Mouse (Mus musculus): ENCODE measurements around the gene Npas3. TPM values are rescaled to one million over a fixed set of nuclear protein-coding genes. Genes with fewer than 3 reads are reported as not detected.
A peak's percentile ranks its signal among the peaks of the same experiment; 100 is the strongest.

Gene Npas3
- total and polyA plus RNA-seq, 2 experiments from 2014 or later, result 16.6 to 28.3 TPM

DNA sequence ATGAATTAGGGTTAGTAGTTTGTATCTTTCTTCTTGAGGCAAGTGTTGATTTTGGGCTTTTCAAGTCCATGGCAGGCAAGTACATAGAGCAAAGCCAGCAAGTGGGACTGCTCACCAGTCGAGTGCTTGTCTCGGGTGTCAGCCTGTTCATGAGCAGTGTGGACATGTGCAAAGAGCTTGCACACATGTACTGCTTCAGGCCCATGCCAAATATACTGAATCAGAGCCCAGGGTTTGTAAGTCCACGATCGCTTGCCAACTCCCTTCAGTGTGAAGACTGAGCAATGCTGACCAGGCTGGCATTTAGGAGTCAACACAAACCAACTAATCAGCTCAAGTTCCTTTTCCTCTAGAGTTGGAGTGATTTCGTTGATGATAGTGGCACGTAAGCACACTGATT lies 805.1 kb downstream of the Npas3 start:
- H3K4me3 ChIP-seq (ENCODE audit: low read depth, low read length), result no peak overlapping the region
- H3K4me1 ChIP-seq (ENCODE audit: insufficient read depth), result no peaks in the 10 kb centered on the region
- ATAC-seq (peak; percentile 29), DNase-seq (peak; percentile 32)
- H3K4me2 ChIP-seq (ENCODE audit: low read depth), result no peak overlapping the region
- H3K9ac ChIP-seq, result no peak overlapping the region
- WGBS, result 55% methylated on average over 6 of the region's 6 CpGs
- H3K27me3 ChIP-seq (ENCODE audit: insufficient read depth, low read length), result no peaks in the 10 kb centered on the region; the same call in 1 of the 2 replicates
- H3K27ac ChIP-seq (ENCODE audit: low read depth, low read length), result no peak overlapping the region
- no peaks in the 10 kb centered on the region for H3K9me3 ChIP-seq (ENCODE audit: low read length)
- H3K36me3 ChIP-seq (ENCODE audit: insufficient read depth), result no peaks in the 10 kb centered on the region
- no peak for TF ChIP-seq CTCF (IDR thresholded peaks at IDR 0.05; ENCODE audit: low read depth)

DNA sequence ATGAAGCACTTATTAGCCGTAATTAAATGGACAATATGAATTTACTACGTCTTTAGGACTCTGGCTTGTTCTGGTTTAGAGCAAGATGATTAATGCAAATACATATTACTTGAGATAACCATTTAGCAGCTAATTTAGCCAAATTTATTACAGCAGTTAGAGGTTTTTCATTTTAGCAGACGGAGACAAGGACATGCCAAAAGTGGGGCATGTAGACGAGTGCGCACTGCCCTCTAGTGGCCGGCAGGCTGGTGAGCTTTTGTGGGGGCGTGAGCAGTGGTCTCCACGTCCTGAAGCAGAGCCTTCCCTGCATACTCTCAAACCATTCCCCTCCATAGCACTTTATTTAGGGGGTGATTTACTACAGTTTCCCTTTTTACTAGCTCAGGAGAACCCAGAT lies 812.3 kb downstream of the Npas3 start:
- H3K27me3 ChIP-seq (ENCODE audit: insufficient read depth, low read length), result no peaks in the 10 kb centered on the region
- peak; percentile 98 for TF ChIP-seq CTCF (IDR thresholded peaks at IDR 0.05; ENCODE audit: low read depth)
- H3K27ac ChIP-seq (ENCODE audit: low read depth, low read length), result no peak overlapping the region
- ATAC-seq (peak; percentile 82), DNase-seq (peak; percentile 92)
- no peak overlapping the region for H3K9ac ChIP-seq
- no peak overlapping the region for H3K4me2 ChIP-seq (ENCODE audit: low read depth)
- H3K36me3 ChIP-seq (ENCODE audit: insufficient read depth), result no peaks in the 10 kb centered on the region
- no peak overlapping the region for H3K4me3 ChIP-seq (ENCODE audit: low read depth, low read length)
- no peaks in the 10 kb centered on the region for H3K4me1 ChIP-seq (ENCODE audit: insufficient read depth)
- no peaks in the 10 kb centered on the region for H3K9me3 ChIP-seq (ENCODE audit: low read length)
- 12% methylated on average over 8 of the region's 8 CpGs for WGBS

DNA sequence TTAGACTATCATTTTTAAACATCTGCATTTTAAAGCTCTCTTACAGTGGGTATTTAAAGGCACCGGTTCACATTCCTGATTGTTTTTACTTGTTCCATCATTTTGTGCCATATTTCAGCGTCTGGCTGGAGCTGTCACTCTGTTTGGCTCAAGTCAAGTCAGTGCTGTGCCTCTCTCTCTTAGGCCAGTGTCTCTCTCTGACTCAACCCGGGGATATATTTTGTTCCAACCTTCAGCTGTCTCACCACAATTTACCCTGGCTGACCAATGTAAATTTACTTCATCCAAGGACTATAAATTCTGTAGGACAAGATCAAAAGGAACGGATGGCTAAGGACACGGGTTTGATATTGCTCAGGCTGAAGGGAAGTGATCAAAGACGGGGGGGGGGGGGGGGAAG lies 812.7 kb downstream of the Npas3 start:
- Histone ChIP-seq H3K9ac (no peak overlapping the region), H3K27ac (ENCODE audit: low read depth, low read length) (no peak overlapping the region), H3K4me2 (ENCODE audit: low read depth) (no peak overlapping the region), H3K36me3 (ENCODE audit: insufficient read depth) (no peaks in the 10 kb centered on the region), H3K27me3 (ENCODE audit: insufficient read depth, low read length) (no peaks in the 10 kb centered on the region), H3K9me3 (ENCODE audit: low read length) (no peaks in the 10 kb centered on the region), H3K4me3 (ENCODE audit: low read depth, low read length) (no peak overlapping the region), H3K4me1 (ENCODE audit: insufficient read depth) (no peaks in the 10 kb centered on the region)
- TF ChIP-seq CTCF (IDR thresholded peaks at IDR 0.05; ENCODE audit: low read depth), result no peak
- ATAC-seq (no peak), DNase-seq (no peak)
- WGBS, result 65% methylated on average over 6 of the region's 6 CpGs

DNA sequence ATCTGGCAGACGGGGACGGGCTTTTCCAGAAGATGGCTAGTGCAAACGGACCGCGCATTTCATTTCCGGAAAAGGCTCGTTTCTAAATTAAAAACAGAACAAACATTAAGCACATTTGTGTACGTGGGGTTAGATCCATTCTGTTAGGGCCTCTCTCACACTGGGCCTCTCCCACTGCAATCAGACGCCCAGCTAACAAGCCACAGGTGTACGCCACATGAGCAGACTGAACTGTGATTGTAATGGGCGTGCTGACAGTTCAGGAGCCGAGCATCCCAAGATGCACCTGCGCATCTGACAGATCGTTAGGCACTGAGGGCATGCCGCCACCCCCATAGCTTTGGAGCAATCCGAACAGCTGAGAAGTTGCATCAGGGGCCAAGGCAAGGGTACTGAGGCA lies 816.5 kb downstream of the Npas3 start:
- WGBS, result 73% methylated on average over 16 of the region's 16 CpGs
- Histone ChIP-seq H3K27me3 (ENCODE audit: insufficient read depth, low read length) (no peaks in the 10 kb centered on the region; the same call in 1 of the 2 replicates), H3K9me3 (ENCODE audit: low read length) (no peaks in the 10 kb centered on the region), H3K27ac (ENCODE audit: low read depth, low read length) (no peak overlapping the region), H3K4me1 (ENCODE audit: insufficient read depth) (no peaks in the 10 kb centered on the region), H3K4me2 (ENCODE audit: low read depth) (no peak overlapping the region), H3K9ac (no peak overlapping the region), H3K4me3 (ENCODE audit: low read depth, low read length) (no peak overlapping the region), H3K36me3 (ENCODE audit: insufficient read depth) (no peaks in the 10 kb centered on the region)
- ATAC-seq (no peak), DNase-seq (no peak)
- no peak for TF ChIP-seq CTCF (IDR thresholded peaks at IDR 0.05; ENCODE audit: low read depth)

DNA sequence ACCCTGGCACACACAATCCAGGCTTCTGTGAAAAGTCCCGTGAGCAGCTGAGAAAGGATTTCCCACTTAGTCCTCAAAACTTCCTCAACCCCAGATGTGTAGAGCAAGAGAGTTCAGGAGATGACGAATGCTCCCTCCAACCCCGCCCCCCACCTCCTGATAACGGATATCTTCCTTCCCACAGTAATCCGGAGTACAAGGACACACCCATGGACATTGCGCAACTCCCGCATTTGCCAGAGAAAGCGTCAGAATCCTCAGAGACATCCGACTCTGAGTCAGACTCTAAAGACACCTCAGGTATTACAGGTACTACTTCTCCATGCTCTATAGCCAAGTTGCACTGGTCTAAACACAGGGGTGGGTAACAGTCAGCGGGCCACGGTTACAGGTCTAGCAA lies 817.1 kb downstream of the Npas3 start:
- H3K36me3 ChIP-seq (ENCODE audit: insufficient read depth), result no peaks in the 10 kb centered on the region
- no peak overlapping the region for H3K4me3 ChIP-seq (ENCODE audit: low read depth, low read length)
- H3K27ac ChIP-seq (ENCODE audit: low read depth, low read length), result no peak overlapping the region
- H3K27me3 ChIP-seq (ENCODE audit: insufficient read depth, low read length), result no peaks in the 10 kb centered on the region; the same call in 1 of the 2 replicates
- ATAC-seq (no peak), DNase-seq (no peak)
- H3K4me1 ChIP-seq (ENCODE audit: insufficient read depth), result no peaks in the 10 kb centered on the region
- TF ChIP-seq CTCF (IDR thresholded peaks at IDR 0.05; ENCODE audit: low read depth), result no peak
- no peak overlapping the region for H3K9ac ChIP-seq
- WGBS, result 84% methylated on average over 11 of the region's 11 CpGs
- no peak overlapping the region for H3K4me2 ChIP-seq (ENCODE audit: low read depth)
- H3K9me3 ChIP-seq (ENCODE audit: low read length), result no peaks in the 10 kb centered on the region

DNA sequence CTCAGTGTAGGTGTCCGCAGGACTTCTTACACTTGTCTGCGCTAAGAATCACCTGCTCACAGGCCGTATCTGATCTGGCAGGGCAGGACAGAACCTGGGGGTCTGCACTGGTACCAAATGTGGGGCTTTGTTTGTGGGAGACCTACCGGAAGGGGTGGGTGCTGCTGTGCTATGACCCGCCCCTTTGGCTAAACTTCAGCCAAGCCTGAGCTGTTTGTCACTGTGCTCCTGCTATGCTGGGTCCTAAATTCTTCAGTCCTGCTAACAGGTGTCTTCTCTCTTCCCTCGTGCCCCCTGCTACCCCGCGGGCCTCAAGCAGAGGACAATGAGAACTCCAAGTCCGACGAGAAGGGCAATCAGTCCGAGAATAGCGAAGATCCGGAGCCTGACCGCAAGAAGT lies 818.9 kb downstream of the Npas3 start:
- H3K9ac ChIP-seq, result 0 out of 2 replicates have a peak overlapping the region, but pooled peaks have one; percentile 33

DNA sequence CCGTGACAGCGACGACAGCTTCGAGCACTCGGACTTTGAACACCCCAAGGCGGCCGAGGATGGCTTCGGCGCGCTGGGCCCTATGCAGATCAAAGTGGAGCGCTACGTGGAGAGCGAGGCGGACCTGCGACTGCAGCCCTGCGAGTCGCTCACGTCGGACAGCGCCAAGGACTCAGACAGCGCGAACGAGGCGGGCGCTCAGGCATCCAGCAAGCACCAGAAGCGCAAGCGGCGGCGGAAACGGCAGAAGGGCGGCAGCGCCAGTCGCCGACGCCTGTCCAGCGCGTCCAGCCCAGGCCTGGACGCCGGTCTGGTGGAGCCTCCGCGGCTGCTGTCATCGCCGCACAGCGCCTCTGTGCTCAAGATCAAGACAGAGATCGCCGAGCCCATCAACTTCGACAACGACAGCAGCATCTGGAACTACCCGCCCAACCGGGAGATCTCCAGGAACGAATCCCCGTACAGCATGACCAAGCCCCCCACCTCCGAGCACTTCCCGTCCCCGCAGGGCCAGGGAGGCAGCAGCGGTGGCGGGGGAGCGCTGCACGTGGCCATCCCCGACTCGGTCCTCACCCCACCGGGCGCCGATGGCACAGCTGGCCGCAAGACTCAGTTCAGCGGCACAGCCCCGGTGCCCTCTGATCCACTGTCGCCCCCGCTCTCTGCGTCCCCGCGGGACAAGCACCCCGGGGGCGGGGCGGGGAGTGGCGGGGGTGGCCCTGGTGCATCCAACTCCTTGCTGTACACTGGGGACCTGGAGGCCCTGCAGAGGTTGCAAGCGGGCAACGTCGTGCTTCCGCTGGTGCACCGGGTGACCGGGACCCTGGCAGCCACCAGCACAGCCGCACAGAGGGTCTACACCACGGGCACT lies 819.6 kb downstream of the Npas3 start:
- Histone ChIP-seq H3K9ac (peak overlapping the region; percentile 33), H3K4me1 (ENCODE audit: insufficient read depth) (no peaks in the 10 kb centered on the region), H3K36me3 (ENCODE audit: insufficient read depth) (no peaks in the 10 kb centered on the region), H3K4me3 (ENCODE audit: low read depth, low read length) (peak overlapping the region; percentile 36), H3K27ac (ENCODE audit: low read depth, low read length) (no peak overlapping the region), H3K27me3 (ENCODE audit: insufficient read depth, low read length) (no peaks in the 10 kb centered on the region; the same call in 1 of the 2 replicates), H3K4me2 (ENCODE audit: low read depth) (peak overlapping the region; percentile 47), H3K9me3 (ENCODE audit: low read length) (no peaks in the 10 kb centered on the region)
- ATAC-seq, result peak; percentile 56
- DNase-seq, result peak; percentile 52
- WGBS, result 14% methylated on average over 84 of the region's 84 CpGs
- no peak for TF ChIP-seq CTCF (IDR thresholded peaks at IDR 0.05; ENCODE audit: low read depth)

More for the DNA sequence above, 818.9 kb downstream of the Npas3 start:
- Histone ChIP-seq H3K9me3 (ENCODE audit: low read length) (no peaks in the 10 kb centered on the region), H3K4me2 (ENCODE audit: low read depth) (peak overlapping the region; percentile 47), H3K27me3 (ENCODE audit: insufficient read depth, low read length) (no peaks in the 10 kb centered on the region; the same call in 1 of the 2 replicates), H3K4me3 (ENCODE audit: low read depth, low read length) (peak overlapping the region; percentile 36), H3K4me1 (ENCODE audit: insufficient read depth) (no peaks in the 10 kb centered on the region), H3K27ac (ENCODE audit: low read depth, low read length) (no peak overlapping the region), H3K36me3 (ENCODE audit: insufficient read depth) (no peaks in the 10 kb centered on the region)
- WGBS, result 42% methylated on average over 14 of the region's 14 CpGs
- 0 out of 2 replicates have a peak, but pooled peaks have one; percentile 5 for ATAC-seq
- no peak for TF ChIP-seq CTCF (IDR thresholded peaks at IDR 0.05; ENCODE audit: low read depth)
- DNase-seq, result no peak

All from forebrain, postnatal 0 days (tissue).